Mouse (Mus musculus) intestine, embryonic 16.5 days (tissue): ENCODE results near the gene Tbl1xr1. TPM values are rescaled to one million over a fixed set of nuclear protein-coding genes. Genes with fewer than 3 reads are reported as not detected.
A peak's percentile ranks its signal among the peaks of the same experiment; 100 is the strongest.

ENCODE experiments used
- ATAC-seq: fragments of 200-750 bp; cut with Nextera tagmentation; 2 replicates; pipeline ENCODE4 v1.8.0; 2017; ENCODE audit warnings: moderate TSS enrichment, moderate library complexity
- H3K27ac ChIP-seq: fragments of 300-500 bp; sonication (generic); 2 replicates; pipeline ENCODE4 v1.5.1; 2014; ENCODE audit warnings: mild to moderate bottlenecking, low read length
- H3K27me3 ChIP-seq: fragments of 300-500 bp; sonication (generic); replicated peaks from 2 replicates; pipeline ENCODE4 v1.6.1; 2014; ENCODE audit warnings: low read length, control low read depth, mixed read lengths; ENCODE audit not compliant: control insufficient read depth, insufficient read depth
- H3K36me3 ChIP-seq: fragments of 300-500 bp; sonication (generic); 2 replicates; pipeline ENCODE4 v1.6.1; 2014; ENCODE audit warnings: low read length, control low read depth; ENCODE audit not compliant: control insufficient read depth, insufficient read depth
- H3K4me1 ChIP-seq: fragments of 300-500 bp; sonication (generic); 2 replicates; pipeline ENCODE4 v1.6.1; 2014; ENCODE audit warnings: low read length, control low read depth, mixed read lengths; ENCODE audit not compliant: control insufficient read depth, insufficient read depth
- H3K4me2 ChIP-seq: fragments of 300-500 bp; sonication (generic); 2 replicates; pipeline ENCODE4 v1.6.1; 2014; ENCODE audit warnings: low read depth, low read length, control low read depth
- H3K4me3 ChIP-seq: fragments of 300-500 bp; sonication (generic); 2 replicates; pipeline ENCODE4 v1.5.1; 2014; ENCODE audit warnings: mild to moderate bottlenecking, low read length
- H3K9ac ChIP-seq: fragments of 300-500 bp; sonication (generic); 2 replicates; pipeline ENCODE4 v1.6.1; 2014; ENCODE audit warnings: low read depth, low read length
- H3K9me3 ChIP-seq: fragments of 300-500 bp; sonication (generic); 2 replicates; pipeline ENCODE4 v1.6.1; 2016; ENCODE audit warnings: low read length, control low read depth; ENCODE audit not compliant: control insufficient read depth
- WGBS: fragments of 180-500 bp; shearing (Covaris S2); extraction: QIAGEN DNeasy Blood & Tissue Kit; methylation state at CpG from one replicate; pipeline ENCODE4 v1.1.7; 2014; 5-methylcytosine and 5-hydroxymethylcytosine counted together
- polyA plus RNA-seq: library from polyadenylated mRNA; unstranded; fragments of >200 nt; fragmentation: Nextera tagmentation; extraction: Ambion mirVana; gene quantifications from 2 replicates; pipeline ENCODE4 v1.2.1, GENCODE M21; 2015

Gene Tbl1xr1
- polyA plus RNA-seq, 1 experiment from 2014 or later, result 10.3 TPM

DNA sequence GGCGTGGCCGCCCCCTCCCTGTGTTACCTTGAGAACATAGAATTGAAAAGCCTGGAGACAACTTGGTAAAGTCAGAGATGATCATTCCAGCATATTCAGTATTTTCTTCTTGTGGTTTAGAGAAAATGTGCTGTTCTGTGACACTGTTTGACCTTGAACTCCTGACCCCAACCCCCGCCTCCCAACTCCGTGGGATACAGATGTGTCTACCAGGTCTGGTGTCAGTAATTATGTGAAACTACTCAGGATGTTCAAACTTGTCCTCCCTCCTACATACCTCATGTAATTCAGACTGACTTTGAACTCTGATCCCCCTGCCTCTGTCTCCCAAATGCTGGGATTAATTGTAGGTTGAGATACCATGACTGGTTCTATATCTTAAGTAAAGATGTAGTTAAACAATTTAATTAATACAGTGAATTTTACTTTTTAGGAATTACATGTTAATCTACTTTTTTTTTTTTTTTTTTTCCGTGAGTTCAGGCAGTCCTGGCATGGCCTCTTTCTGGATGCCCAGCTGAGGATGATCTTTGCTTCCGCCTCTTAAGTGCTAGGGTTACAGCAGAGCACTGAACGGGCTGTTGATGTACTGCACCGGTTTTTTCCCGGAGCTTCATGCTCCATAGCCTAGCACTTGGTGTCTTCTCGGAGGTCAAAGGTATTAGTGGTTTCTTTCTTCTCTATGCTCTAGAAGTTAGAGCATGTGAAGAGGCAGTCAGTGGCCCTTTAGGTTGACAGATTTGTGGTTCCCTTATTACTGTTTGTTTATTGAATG, 8.0 kb downstream of the Tbl1xr1 start:
- Histone ChIP-seq H3K36me3 (no peaks in the 10 kb centered on the region), H3K9me3 (no peaks in the 10 kb centered on the region), H3K27ac (no peak overlapping the region), H3K4me3 (no peak overlapping the region), H3K4me1 (peaks cover 10% of the 10 kb centered on the region), H3K27me3 (no peaks in the 10 kb centered on the region), H3K9ac (no peak overlapping the region), H3K4me2 (no peak overlapping the region)
- no peak for ATAC-seq
- 78% methylated on average over 10 of the region's 10 CpGs for WGBS

DNA sequence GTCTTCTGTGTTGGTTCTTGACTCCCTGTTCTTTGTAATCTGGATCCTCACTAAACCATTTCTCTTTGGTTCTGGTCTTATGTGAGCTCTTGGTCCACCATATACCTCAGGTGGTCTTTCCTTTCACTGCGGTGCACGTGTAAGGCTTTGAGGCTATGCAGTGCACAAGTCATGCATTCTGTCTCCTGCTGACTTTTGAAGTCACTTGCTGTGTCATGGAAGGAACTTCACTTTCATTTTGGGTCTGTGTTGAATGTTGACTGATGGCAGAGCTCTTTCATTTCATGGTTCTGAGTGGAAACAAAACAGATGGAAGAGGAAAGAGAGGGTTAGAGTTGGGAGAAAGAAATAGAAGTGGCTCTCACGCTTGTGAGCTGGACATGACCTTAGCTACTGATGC, 13.4 kb downstream of the Tbl1xr1 start:
- H3K27ac ChIP-seq, result peak overlapping the region; percentile 33; the same call in 1 of the 2 replicates
- no peak for ATAC-seq
- 73% methylated on average over 3 of the region's 3 CpGs for WGBS

DNA sequence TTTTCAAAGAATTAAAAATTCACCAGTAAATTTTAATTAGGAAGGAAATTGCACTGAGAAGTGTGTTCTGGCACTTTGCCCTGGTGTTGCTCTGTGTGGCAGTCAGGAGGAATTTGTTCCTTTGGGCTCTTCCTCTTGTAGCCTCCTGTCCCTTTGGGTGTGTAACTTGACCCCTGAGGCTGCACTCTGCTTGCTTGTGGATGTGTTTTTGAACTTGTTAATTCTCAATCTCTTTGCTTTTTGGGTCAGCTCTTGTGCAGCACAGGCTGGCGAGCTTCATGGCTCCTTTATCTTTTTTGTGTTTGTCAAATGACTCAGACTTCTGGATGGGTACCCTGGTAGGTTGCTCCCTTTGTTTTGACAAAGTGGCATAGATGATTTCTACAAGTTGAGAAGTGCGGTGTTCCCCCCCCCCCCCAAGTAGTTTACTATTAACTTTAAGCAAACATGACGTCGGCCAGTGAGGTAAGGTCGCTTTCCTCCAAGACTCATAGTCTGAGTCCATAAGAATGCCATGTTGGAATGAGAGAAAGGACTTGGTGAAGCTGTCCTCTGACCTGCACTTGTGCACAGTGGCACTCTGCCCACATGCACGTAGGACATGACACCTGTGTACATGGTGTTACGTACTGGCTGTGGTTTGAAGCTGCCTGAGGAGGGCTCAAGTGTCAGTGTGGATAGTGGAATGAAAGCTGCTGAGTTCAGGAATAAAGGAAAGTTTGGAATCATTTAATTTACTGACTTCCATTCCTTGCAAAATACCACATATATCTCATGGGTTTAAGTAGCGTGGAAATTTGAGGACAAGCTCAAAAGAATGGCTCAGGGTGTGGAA, 14.2 kb downstream of the Tbl1xr1 start:
- H3K9ac ChIP-seq, result no peak overlapping the region
- H3K27ac ChIP-seq, result peak overlapping the region; percentile 53; the same call in 1 of the 2 replicates
- H3K4me1 ChIP-seq, result peaks cover 19% of the 10 kb centered on the region
- H3K36me3 ChIP-seq, result no peaks in the 10 kb centered on the region
- no peaks in the 10 kb centered on the region for H3K27me3 ChIP-seq
- no peaks in the 10 kb centered on the region for H3K9me3 ChIP-seq
- ATAC-seq, result peak; percentile 82
- H3K4me2 ChIP-seq, result peak overlapping the region; percentile 11; the same call in 1 of the 2 replicates
- WGBS, result 54% methylated on average over 8 of the region's 8 CpGs
- H3K4me3 ChIP-seq, result no peak overlapping the region

More for the DNA sequence above, 13.4 kb downstream of the Tbl1xr1 start:
- H3K4me2 ChIP-seq, result no peak overlapping the region
- H3K9me3 ChIP-seq, result no peaks in the 10 kb centered on the region
- H3K4me1 ChIP-seq, result peaks cover 19% of the 10 kb centered on the region
- H3K9ac ChIP-seq, result no peak overlapping the region
- H3K36me3 ChIP-seq, result no peaks in the 10 kb centered on the region
- H3K4me3 ChIP-seq, result no peak overlapping the region
- no peaks in the 10 kb centered on the region for H3K27me3 ChIP-seq

DNA sequence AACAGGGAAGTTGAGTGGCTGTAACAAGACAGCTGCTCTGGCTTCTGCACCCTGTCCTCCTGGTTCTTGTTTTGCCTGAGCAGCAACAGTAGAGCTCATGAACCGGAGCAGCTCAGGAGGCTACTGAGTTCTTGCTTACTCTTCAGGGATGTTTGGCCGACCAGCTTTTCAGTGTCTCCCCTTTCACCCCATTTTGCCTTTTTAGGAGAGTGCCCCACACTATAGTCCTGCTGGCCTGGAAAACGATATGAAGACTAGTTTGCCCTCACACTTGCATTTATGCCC, 14.8 kb downstream of the Tbl1xr1 start:
- Histone ChIP-seq H3K4me3 (no peak overlapping the region), H3K27ac (no peak overlapping the region), H3K27me3 (no peaks in the 10 kb centered on the region), H3K4me2 (no peak overlapping the region), H3K36me3 (no peaks in the 10 kb centered on the region), H3K9me3 (no peaks in the 10 kb centered on the region), H3K4me1 (peaks cover 19% of the 10 kb centered on the region), H3K9ac (no peak overlapping the region)
- peak; percentile 34; the same call in 1 of the 2 replicates for ATAC-seq
- WGBS, result 49% methylated on average over 3 of the region's 3 CpGs

DNA sequence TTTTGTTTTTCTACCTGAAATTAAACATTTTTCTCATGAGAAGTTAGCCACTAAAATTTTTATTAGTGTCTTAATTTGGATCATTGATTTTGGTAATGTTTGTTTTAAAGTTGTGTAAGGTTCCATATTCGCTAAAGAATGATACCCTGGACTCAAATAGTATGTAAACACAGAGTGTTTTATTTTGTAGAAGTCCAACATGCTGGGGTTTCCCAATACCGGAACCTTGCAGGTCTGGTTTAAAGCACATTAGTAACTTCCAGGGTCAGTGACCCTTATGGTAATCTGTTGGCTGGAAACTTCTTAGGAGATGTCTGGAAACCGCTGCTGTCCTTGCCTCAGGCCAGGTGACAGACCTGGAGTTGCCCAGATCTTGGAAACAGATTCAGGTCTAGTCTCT, 15.2 kb downstream of the Tbl1xr1 start:
- Histone ChIP-seq H3K27me3 (no peaks in the 10 kb centered on the region), H3K36me3 (no peaks in the 10 kb centered on the region), H3K4me3 (no peak overlapping the region), H3K27ac (no peak overlapping the region), H3K9ac (no peak overlapping the region), H3K9me3 (no peaks in the 10 kb centered on the region), H3K4me1 (peaks cover 19% of the 10 kb centered on the region), H3K4me2 (no peak overlapping the region)
- WGBS, result 59% methylated on average over 3 of the region's 3 CpGs
- no peak for ATAC-seq

DNA sequence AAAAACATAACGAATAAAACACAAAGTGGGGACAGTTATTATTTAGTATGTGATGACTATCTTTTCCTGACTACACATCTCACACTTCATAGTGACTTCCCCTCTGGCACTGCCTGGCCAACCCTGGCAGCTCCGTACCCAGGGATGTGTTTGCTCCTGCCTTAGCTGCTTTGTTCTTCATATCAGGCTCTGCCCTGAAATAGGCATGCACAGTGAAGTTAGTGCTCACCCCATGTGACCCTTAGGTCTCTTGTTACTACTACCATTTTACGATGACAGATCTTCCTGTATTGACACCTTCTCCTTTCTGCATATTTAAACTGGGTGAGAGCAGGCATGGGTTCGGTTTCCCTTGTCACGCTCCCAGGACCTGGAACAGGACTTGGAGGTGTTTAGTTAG, 16.3 kb downstream of the Tbl1xr1 start:
- Histone ChIP-seq H3K9me3 (no peaks in the 10 kb centered on the region), H3K36me3 (no peaks in the 10 kb centered on the region), H3K4me1 (peaks cover 19% of the 10 kb centered on the region), H3K9ac (no peak overlapping the region), H3K4me3 (no peak overlapping the region), H3K27me3 (no peaks in the 10 kb centered on the region), H3K4me2 (no peak overlapping the region), H3K27ac (no peak overlapping the region)
- ATAC-seq, result no peak
- WGBS, result 77% methylated on average over 5 of the region's 5 CpGs

DNA sequence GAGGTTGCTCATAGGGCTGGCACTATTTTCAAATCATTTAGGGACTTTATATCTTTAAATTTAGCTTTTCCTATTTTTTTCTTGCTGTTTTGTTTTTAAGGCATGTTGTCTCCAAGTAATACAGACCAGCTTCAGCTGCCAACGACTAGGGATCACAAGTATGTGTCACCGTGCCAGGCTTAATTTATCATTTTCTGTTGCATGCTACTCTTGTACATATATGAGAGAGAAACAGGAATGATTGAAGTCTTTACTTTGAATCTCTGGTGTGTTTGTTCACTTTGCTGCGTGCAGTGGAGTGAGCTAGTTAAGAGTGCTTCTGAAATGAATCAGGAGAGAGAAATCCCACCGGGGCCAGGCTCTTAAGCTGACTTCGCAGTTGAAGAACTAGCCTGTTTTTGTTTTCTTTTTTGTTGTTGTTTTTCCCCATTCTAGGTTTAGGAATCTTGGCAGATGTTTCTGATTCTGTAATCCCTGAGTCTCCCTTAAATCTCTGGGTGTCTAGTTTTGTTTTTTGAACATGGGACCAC, 27.6 kb downstream of the Tbl1xr1 start:
- H3K9me3 ChIP-seq, result no peaks in the 10 kb centered on the region
- no peak overlapping the region for H3K4me3 ChIP-seq
- H3K9ac ChIP-seq, result no peak overlapping the region
- no peaks in the 10 kb centered on the region for H3K27me3 ChIP-seq
- H3K27ac ChIP-seq, result no peak overlapping the region
- H3K4me1 ChIP-seq, result peaks cover 6% of the 10 kb centered on the region; the same call in 1 of the 2 replicates
- 0 out of 2 replicates have a peak, but pooled peaks cover 2% of the 10 kb centered on the region for H3K36me3 ChIP-seq
- WGBS, result 57% methylated on average over 5 of the region's 5 CpGs
- no peak for ATAC-seq
- no peak overlapping the region for H3K4me2 ChIP-seq

DNA sequence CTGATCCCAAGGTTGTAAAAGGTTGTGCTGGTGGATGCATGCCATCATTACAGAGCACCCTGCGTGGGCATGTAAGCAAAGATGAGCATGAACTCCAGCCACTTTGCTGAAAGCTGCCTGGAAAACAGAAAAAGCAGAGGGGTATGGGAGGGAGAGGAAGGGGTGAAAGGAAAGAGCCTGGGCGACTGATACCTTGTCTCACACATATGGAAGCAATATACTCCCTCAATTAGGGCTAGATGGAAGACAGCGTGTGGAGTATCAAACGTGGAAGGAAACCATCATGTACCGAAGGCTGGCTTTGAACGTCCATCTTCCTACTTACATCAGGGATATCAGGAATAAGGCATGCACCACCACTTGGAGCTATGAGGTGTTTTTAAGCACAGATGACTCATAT, 29.0 kb downstream of the Tbl1xr1 start:
- 0 out of 2 replicates have a peak, but pooled peaks cover 2% of the 10 kb centered on the region for H3K36me3 ChIP-seq
- H3K9ac ChIP-seq, result no peak overlapping the region
- H3K4me3 ChIP-seq, result no peak overlapping the region
- H3K4me2 ChIP-seq, result no peak overlapping the region
- H3K4me1 ChIP-seq, result peaks cover 3% of the 10 kb centered on the region; the same call in 1 of the 2 replicates
- 81% methylated on average over 6 of the region's 6 CpGs for WGBS
- H3K9me3 ChIP-seq, result no peaks in the 10 kb centered on the region
- no peaks in the 10 kb centered on the region for H3K27me3 ChIP-seq
- ATAC-seq, result no peak
- no peak overlapping the region for H3K27ac ChIP-seq

DNA sequence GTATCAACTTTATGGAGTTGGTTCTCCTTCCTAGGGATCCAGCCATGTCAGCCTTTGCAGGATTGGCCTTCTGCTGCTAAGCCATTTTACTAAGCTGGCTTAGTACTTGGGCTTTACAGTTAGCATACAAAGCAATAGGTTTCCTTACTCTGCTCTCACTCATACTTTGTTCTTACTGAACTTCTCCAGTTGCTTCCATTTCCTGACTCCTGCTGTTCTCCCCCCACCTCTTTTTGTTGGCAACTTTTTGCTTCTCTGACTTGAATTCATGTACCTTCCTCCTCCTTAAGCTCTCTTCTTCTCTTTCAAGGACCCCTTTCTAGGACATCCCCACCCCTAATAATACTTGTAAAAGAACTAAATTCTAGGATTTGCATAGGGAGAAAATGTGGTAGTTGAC, 31.6 kb downstream of the Tbl1xr1 start:
- no peak overlapping the region for H3K9ac ChIP-seq
- H3K27ac ChIP-seq, result no peak overlapping the region
- ATAC-seq, result no peak
- H3K4me1 ChIP-seq, result peaks cover 3% of the 10 kb centered on the region; the same call in 1 of the 2 replicates
- H3K27me3 ChIP-seq, result no peaks in the 10 kb centered on the region
- no peaks in the 10 kb centered on the region for H3K36me3 ChIP-seq
- no peak overlapping the region for H3K4me3 ChIP-seq
- H3K9me3 ChIP-seq, result no peaks in the 10 kb centered on the region
- no peak overlapping the region for H3K4me2 ChIP-seq
